Mouse (Mus musculus) heart, postnatal 36 days (tissue): ENCODE measurements at regions not wholly inside any gene's neighbourhood (a gene's known extent, or its start where the extent isn't known, plus 50 kb on each side); places are given as distances from the start of the nearest gene placed in this dataset.
A peak's percentile ranks its signal among the peaks of the same experiment; 100 is the strongest.

Experiments used
- DNase-seq, 2 experiments: peaks; one replicate each; pipeline ENCODE4 v3.0.0; 2021 to 2022
- intact Hi-C: fragments of 180-260 bp; cut with DNase I; formaldehyde crosslinking; loops from one replicate; pipeline ENCODE4 v1.15.1; 2025

GRCm38 (mm10) chr9:101677563-101677962 lies 184.1 kb upstream of the 9630041A04Rik start:
- intact Hi-C loops = loop anchor here (5.0 to 10.0 kb wide), 2 partner anchors 263 to 350 kb away; no protein-coding TSS in a partner anchor

GRCm38 (mm10) chr9:101670111-101670510 lies 191.5 kb upstream of the 9630041A04Rik start:
- DNase-seq = no peak
- intact Hi-C loops = loop anchor here (10.0 kb wide), 1 partner anchor 255 kb away; no protein-coding TSS in a partner anchor

More at GRCm38 (mm10) chr9:101677563-101677962, 184.1 kb upstream of the 9630041A04Rik start:
- DNase-seq = peak in 1 of 2 experiments; percentile 8

GRCm38 (mm10) chr9:101649816-101650215 lies 211.8 kb upstream of the 9630041A04Rik start:
- no peak for DNase-seq
- intact Hi-C loops = no loop called here

GRCm38 (mm10) chr9:101641524-101641923 lies 220.1 kb upstream of the 9630041A04Rik start:
- DNase-seq = no peak
- intact Hi-C loops = no loop called here

- intact Hi-C loops = no loop called here
- DNase-seq = no peak
These were observed 221.0 kb upstream of the 9630041A04Rik start for GRCm38 (mm10) chr9:101640598-101640997.

- no peak for DNase-seq
- intact Hi-C loops = no loop called here
These were observed 245.4 kb upstream of the 9630041A04Rik start for GRCm38 (mm10) chr9:101616261-101616660.

GRCm38 (mm10) chr9:101615176-101615575 lies 246.5 kb upstream of the 9630041A04Rik start:
- intact Hi-C loops = no loop called here
- no peak for DNase-seq

- intact Hi-C loops = no loop called here
- DNase-seq = no peak
These were observed 247.7 kb upstream of the 9630041A04Rik start for GRCm38 (mm10) chr9:101613933-101614332.

- DNase-seq = peak; percentile 16 to 25
- intact Hi-C loops = no loop called here
These were observed 248.2 kb upstream of the 9630041A04Rik start for GRCm38 (mm10) chr9:101613471-101613870.

- intact Hi-C loops = no loop called here
- DNase-seq = no peak
These were observed 248.7 kb upstream of the 9630041A04Rik start for GRCm38 (mm10) chr9:101612971-101613370.

GRCm38 (mm10) chr9:101612571-101612970 lies 249.1 kb upstream of the 9630041A04Rik start:
- peak; percentile 8 to 27 for DNase-seq
- intact Hi-C loops = no loop called here

GRCm38 (mm10) chr9:101611481-101611880 lies 250.2 kb upstream of the 9630041A04Rik start:
- intact Hi-C loops = no loop called here
- no peak for DNase-seq

- no peak for DNase-seq
- intact Hi-C loops = no loop called here
These were observed 250.7 kb upstream of the 9630041A04Rik start for GRCm38 (mm10) chr9:101610806-101611443.

- no peak for DNase-seq
- intact Hi-C loops = no loop called here
These were observed 251.3 kb upstream of the 9630041A04Rik start for GRCm38 (mm10) chr9:101610338-101610737.

GRCm38 (mm10) chr9:101602799-101603198 lies 258.8 kb upstream of the 9630041A04Rik start:
- intact Hi-C loops = no loop called here
- no peak for DNase-seq

- no peak for DNase-seq
- intact Hi-C loops = no loop called here
These were observed 264.7 kb upstream of the 9630041A04Rik start for GRCm38 (mm10) chr9:101596898-101597297.

- intact Hi-C loops = no loop called here
- no peak for DNase-seq
These were observed 266.5 kb upstream of the 9630041A04Rik start for GRCm38 (mm10) chr9:101595101-101595650.

GRCm38 (mm10) chr9:101592621-101593020 lies 269.0 kb upstream of the 9630041A04Rik start:
- intact Hi-C loops = no loop called here

GRCm38 (mm10) chr9:101591681-101592080 lies 270.0 kb upstream of the 9630041A04Rik start:
- no peak for DNase-seq
- intact Hi-C loops = no loop called here

More at GRCm38 (mm10) chr9:101592621-101593020, 269.0 kb upstream of the 9630041A04Rik start:
- DNase-seq = no peak

- DNase-seq = peak; percentile 76 to 78
- intact Hi-C loops = no loop called here
These were observed 271.3 kb upstream of the 9630041A04Rik start for GRCm38 (mm10) chr9:101590310-101590709.

- intact Hi-C loops = no loop called here
- DNase-seq = no peak
These were observed 280.6 kb upstream of the 9630041A04Rik start for GRCm38 (mm10) chr9:101581064-101581463.

- intact Hi-C loops = no loop called here
- no peak for DNase-seq
These were observed 290.9 kb upstream of the 9630041A04Rik start for GRCm38 (mm10) chr9:101570714-101571113.
